18 mouse cellular contexts compared by ENCODE assay signal in genomic region chr11:105149353-105149752, GRCm38 (mm10). TPM values are rescaled to one million over a fixed set of nuclear protein-coding genes. Genes with fewer than 3 reads are reported as not detected.
"Had no signal": no experiment of that assay in that cellular context is flagged by ENCODE, and none has a peak within 500 bp of the region (broad histone marks: within the 10 kb centered on the region; RNA-seq: fewer than 3 reads in every experiment).

No protein-coding gene starts in this region.

- H3K4me3 ChIP-seq: limb, embryonic 12.5 days; megakaryocyte, embryonic 14.5 days; midbrain, embryonic 15.5 days; neural tube, embryonic 13.5 days had no signal

- H3K9ac ChIP-seq: limb, embryonic 12.5 days; midbrain, embryonic 15.5 days; neural tube, embryonic 13.5 days had no signal

- DNase-seq: kidney, adult 8-10 months; kidney, postnatal 25 days; right cerebral cortex, postnatal 14 days had no signal

- H3K27ac ChIP-seq: limb, embryonic 12.5 days; macrophage; midbrain, embryonic 15.5 days; neural tube, embryonic 13.5 days had no signal

- H3K36me3 ChIP-seq: limb, embryonic 12.5 days; midbrain, embryonic 15.5 days; neural tube, embryonic 13.5 days had no signal

- H3K27me3 ChIP-seq: midbrain, embryonic 15.5 days; neural tube, embryonic 13.5 days had no signal

- H3K4me2 ChIP-seq: limb, embryonic 12.5 days; midbrain, embryonic 11.5 days; midbrain, embryonic 15.5 days; neural tube, embryonic 13.5 days had no signal

- H3K9me3 ChIP-seq: limb, embryonic 12.5 days; megakaryocyte, embryonic 14.5 days; midbrain, embryonic 15.5 days; neural tube, embryonic 13.5 days had no signal

- ATAC-seq: intestine, embryonic 16.5 days; midbrain, embryonic 15.5 days had no signal

RNA-seq across cellular contexts. Expression of gene Gm10842, which starts 2.7 kb away (rescaled TPM):
- total RNA-seq: layer of hippocampus, postnatal 25 days; left cerebral cortex, adult 8-10 months; left cerebral cortex, postnatal 36 days; liver, adult 2 months had no signal
- polyA plus RNA-seq: intestine, embryonic 16.5 days; kidney, embryonic 16.5 days; limb, embryonic 12.5 days; liver, adult 2 months; lung, embryonic 16.5 days; macrophage; midbrain, embryonic 11.5 days; midbrain, embryonic 15.5 days; neural tube, embryonic 13.5 days; spleen, adult 2 months; stomach, embryonic 16.5 days had no signal
